Mouse (Mus musculus) embryo, embryonic 11.5 days (tissue): ENCODE measurements around the gene Dbr1.
"Not testable (repeated sequence)": the region's sequence is repeated elsewhere in the genome, so short reads cannot be mapped to it uniquely, and the experiment has no call there.

ENCODE experiments used
- DNase-seq: peaks from one replicate; pipeline ENCODE4 v3.0.0-alpha.2; 2012; ENCODE audit warnings: low read depth, low spot score

Dbr1 gene

DNA sequence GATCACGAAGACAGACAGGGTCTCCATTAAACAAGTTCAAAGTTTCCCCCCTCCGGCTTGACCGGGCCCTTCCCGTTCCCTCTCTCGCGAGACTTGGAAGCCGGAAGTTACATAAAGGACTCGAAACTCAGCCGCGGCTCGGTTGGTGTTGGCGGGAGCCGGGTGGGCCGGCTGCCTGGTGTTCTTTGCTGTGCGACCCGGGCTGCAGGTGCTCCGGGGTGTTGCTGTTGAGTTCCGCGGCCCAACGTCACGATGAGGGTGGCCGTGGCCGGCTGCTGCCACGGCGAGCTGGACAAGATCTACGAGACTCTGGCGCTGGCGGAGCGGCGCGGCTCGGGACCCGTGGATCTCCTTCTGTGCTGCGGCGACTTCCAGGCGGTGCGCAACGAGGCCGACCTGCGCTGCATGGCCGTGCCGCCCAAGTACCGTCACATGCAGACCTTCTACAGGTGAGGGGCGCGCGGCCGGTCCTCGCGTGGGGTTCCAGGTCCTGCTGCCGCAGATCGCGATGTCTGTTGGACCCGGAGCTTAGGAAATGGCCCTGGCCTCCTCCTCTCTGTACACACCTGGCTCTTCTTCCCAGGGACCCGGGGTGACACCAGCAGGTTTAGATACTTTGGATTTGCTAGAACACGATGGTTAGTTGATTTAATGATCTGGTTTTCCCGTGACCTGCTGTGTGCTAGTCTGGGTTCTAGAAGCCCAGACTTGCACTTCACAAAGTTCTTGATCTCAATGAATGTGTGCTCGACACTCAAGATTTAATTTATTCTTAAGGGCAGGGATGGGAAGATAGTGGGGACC, at the start of gene Dbr1:
Gene Dbr1, plus strand, starts transcription at position 123 of the 804 bp plus-strand sequence.
- DNase-seq, result peak; percentile 84

DNA sequence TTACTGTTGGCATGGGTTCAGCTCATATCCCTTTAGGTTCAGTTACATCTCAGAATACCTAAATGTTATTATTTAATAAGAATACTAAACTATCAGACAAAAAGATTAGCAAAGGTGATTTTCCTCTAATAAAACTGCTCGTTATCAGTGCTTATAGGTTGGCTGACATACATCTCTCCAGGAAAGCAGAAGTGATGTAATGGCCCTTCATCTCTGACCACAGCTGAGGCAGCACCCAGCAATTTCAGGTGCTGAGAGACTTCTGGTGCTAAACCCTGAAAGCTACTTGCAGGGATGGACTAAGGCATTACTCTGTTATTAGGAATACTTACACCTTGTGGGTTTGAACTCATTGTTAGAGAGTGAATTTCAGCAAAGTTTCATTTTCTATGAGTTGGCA, 43.7 kb upstream of the Dbr1 start:
- DNase-seq, result no peak

DNA sequence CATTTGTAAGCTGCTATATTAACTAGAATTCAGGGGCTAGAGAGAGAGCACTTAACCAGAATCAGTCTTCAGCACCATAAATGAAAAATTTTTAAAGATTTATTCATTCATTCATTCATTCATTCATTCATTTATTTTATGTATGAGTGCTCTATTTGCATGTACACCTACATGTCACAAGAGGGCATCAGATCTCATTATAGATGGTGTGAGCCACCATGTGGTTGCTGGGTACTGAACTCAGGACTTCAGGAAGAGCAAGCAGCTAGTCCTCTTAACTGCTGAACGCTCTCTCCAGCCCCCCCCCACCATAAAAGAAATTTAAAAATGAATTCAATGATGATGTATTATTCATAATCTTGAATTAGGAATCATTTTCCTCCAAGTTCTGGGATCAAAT, 29.3 kb upstream of the Dbr1 start:
- no peak for DNase-seq

GRCm38 (mm10) chr9:99552068-99552467, 23.5 kb upstream of the Dbr1 start:
- no peak for DNase-seq

DNA sequence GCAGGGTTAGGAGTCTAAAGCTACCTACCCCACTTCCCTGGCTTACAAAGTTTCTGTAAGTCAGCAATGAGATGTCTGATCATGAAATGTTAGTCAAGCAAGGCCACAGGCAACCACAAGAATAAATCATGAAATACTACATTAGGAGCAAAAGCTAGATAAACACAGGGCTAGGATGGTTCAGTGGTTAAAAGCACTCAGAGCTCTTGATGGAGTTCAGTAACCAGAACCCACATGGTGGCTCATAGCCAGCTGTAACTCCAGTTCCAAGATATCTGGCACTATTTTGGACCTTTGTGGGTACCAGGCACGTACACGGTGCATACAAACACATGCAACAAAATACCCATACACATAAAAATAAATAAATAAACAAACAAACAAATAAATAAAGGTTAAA, 22.6 kb upstream of the Dbr1 start:
- DNase-seq, result no peak

GRCm38 (mm10) chr9:99554052-99554451, 21.5 kb upstream of the Dbr1 start:
- DNase-seq, result no peak

GRCm38 (mm10) chr9:99555253-99555652, 20.3 kb upstream of the Dbr1 start:
- no peak for DNase-seq

GRCm38 (mm10) chr9:99557580-99558300, 17.9 kb upstream of the Dbr1 start:
- DNase-seq, result no peak

- no peak for DNase-seq
Observed at GRCm38 (mm10) chr9:99558824-99559556, 16.6 kb upstream of the Dbr1 start.

DNA sequence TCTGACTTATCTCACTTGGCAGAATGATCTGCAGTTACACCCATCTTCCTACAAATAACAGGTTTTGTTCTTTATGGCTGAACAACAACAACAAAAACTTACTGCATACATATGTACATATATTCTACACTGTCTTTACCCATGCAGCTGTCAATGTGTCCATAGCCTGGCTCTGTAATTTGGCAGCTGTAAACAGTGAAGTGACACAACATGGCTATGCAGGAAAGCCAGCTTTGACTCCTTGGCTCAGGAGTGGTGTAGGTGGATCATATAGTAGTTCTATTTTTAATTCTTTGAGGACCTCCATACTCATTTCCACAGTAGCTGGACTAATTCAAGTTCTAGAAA, 16.1 kb upstream of the Dbr1 start:
- no peak for DNase-seq

- DNase-seq, result no peak
Observed at GRCm38 (mm10) chr9:99560389-99560788, 15.2 kb upstream of the Dbr1 start.

DNA sequence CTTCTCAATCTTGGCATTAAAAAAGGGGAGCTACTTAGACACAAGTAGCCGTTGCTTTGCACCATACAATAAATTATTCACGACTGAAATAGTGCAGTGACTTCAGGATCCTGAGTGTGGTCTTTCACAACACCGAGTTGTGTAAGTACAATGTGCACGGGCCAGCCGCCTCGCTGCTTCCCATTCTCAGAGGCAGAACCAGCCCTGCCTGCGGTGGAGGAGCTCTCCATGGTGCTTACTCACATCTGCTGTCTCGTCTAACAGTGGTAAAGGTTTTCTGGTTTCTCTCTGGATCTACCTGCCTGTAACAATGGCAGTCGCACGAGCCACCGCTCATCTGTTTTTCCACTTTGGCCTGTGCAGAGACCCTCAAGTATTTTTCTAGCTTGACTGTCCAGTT, 11.9 kb upstream of the Dbr1 start:
- peak; percentile 46 for DNase-seq

DNA sequence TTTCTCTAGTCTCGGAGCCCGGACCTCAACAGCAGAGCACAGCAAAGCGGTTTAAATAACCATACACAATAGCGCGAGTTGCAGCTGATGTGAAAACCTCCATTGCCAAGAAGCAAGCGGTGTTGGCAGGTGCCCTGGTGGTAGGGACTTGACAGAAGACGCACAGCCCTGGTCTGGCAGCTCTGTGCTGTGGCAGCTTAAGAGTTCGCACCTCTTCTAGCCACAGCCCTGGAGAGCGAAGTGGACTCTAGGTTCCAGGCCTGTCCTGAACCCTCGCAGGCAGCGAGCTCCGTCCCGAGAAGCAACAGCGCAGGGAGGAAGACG, 7.6 kb upstream of the Dbr1 start:
- no peak for DNase-seq

GRCm38 (mm10) chr9:99568347-99569070, 7.1 kb upstream of the Dbr1 start, which contains the start of gene Armc8:
TSS of gene Armc8 (minus strand) at chr9:99568899.
- peak; percentile 85 for DNase-seq

DNA sequence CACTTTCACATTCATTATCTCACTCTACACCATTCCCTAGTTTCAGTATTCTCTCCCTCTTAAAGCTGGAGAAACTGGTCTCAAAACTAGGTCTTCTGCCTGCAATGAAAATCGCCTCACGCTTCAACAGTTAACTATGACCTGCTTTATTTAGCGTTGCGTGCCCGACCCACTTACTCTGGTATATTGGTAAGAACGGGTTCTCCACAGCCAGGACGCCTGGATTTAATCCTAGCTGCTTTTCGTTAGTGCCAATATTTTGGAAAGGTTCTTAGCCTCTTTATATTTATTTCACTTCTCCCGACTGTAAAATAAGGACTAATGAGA, 6.6 kb upstream of the Dbr1 start:
- no peak for DNase-seq

- no peak for DNase-seq
Observed at GRCm38 (mm10) chr9:99580655-99581054, 5.1 kb downstream of the Dbr1 start.

DNA sequence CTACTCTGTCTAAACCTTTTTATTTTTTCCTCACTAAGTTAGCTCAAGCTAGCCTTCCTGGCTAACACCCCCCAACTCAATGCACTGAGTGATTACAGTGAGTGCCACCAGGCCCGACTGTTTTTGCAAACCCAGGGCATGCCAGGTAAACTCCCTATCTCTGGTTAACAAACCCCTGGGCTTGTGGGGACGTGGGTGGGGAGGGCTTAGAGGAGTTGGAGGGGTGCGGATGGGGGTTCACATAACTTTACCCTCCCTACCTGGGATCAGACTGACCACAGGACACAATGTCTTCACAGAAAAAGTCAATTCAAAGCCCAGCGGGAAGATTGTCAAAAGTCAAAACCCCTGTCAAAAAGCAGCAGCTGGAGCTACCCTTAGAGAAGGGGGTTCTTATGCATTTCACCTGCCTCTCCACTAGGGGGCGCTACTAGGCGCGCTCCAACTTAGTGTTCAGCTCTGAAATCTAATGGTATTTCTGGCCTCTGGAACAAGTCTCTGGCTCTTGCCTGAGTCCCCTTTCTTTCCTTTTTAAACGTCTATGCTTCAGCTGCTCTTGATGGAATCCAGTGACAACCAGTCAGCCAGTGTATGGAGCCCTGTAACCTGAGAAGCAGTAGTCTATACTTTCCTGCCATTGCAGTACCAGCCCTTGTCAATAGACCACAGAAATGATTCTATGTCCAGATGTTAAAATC, 12.1 kb downstream of the Dbr1 start:
- peak; percentile 45 for DNase-seq

GRCm38 (mm10) chr9:99591144-99591543, 15.5 kb downstream of the Dbr1 start:
- no peak for DNase-seq

- DNase-seq, result not testable (repeated sequence)
Observed at GRCm38 (mm10) chr9:99599127-99599526, 23.5 kb downstream of the Dbr1 start.

DNA sequence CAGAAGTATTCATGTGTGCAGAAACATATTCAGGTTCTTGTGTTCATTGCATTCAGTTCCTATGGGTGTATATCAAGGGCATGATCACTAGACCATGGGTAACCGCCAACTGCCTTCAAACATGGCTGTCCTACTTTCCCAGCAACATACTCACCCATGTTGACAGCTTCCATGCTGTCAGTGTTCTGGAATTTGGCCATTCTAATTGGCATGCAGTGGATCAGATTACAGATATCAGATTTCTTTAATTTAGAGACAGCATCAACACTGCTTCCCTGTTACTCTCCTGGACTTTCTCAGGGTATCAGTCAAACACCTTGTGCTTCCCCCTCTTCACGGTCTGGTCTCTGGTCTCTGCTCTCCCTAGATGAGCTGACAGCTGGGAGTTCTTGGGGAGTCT, 28.0 kb downstream of the Dbr1 start:
- DNase-seq, result no peak

DNA sequence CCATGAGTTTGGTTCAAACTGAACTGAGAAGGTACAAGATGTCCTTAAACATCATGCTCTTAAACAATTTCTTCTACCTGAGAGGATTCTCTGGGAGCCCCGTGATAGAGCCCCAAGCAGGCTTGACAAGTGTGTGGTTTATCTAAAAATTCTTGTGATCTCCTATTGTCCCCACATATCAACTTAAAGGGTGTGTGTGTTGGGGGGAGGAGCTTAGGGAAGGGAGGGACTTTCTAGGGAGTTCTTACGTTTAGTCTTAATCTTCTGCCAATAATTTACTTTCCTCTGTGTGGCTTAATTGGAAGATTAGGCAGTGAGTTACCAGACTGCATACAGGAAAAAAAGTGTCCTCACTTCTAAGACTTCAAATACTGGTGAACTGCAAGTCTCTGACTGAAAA, 36.6 kb downstream of the Dbr1 start, which contains the start of gene A4gnt:
Gene A4gnt, plus strand, starts transcription at position 301 of the 400 bp plus-strand sequence.
- DNase-seq, result no peak
